Comparison of ENCODE assay signal across 19 mouse cellular contexts in the genomic region with DNA sequence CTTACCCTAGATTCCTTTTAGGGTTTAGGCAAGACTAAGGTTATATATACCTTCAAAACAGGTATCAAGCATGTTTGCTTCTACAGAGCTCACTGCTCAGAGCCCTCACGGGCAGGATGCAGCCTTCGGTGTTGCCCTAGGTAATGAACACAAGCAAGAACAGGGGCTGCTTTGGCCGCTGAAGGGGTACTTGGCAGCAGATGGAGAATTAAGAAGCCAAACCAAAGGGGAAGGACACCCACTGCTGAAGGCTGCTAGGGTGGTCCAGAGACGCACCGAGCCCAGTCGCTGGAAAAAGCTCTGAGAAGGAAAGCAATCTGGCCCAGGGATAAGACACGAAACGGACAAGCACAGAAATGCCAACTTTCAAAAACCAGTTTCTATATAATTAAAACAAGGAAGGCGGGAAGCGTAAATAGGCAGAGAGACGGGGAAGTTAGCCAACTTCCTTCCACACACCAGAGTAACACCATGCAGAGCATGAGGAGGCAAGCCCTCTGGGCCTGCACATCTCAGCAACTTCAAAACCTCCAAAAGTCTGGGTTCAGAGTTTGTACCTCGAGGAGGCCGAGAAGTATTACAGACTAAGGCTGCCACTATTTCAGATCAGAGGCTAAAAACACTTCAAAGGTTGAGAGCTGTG. TPM values are rescaled to one million over a fixed set of nuclear protein-coding genes. Genes with fewer than 3 reads are reported as not detected.
DNase-seq lines count a peak whose midpoint lies in the region; ATAC-seq and TF ChIP-seq lines count a peak whose summit lies in the region.
"Had no signal": no experiment of that assay in that cellular context is flagged by ENCODE, and none has a peak within 500 bp of the region (broad histone marks: within the 10 kb centered on the region; RNA-seq: fewer than 3 reads in every experiment).

No protein-coding gene starts in this region.

- peaks cover 23% of the 10 kb centered on the region for H3K36me3 ChIP-seq in hindbrain, embryonic 13.5 days
- peaks cover 57% of the 10 kb centered on the region for H3K36me3 ChIP-seq in hindbrain, embryonic 10.5 days
- H3K36me3 ChIP-seq in midbrain, embryonic 11.5 days (ENCODE audit: control insufficient read depth, insufficient read depth, low read length) = peaks cover 3% of the 10 kb centered on the region; the same call in 1 of the 2 replicates
- H3K36me3 ChIP-seq in midbrain, postnatal 0 days (ENCODE audit: insufficient read depth, low read length) = no peaks in the 10 kb centered on the region
- H3K36me3 ChIP-seq in limb, embryonic 14.5 days (ENCODE audit: control insufficient read depth, insufficient read depth, low read length) = peaks cover 24% of the 10 kb centered on the region
- peaks cover 4% of the 10 kb centered on the region; the same call in 1 of the 2 replicates for H3K36me3 ChIP-seq in stomach, postnatal 0 days (ENCODE audit: control insufficient read depth, insufficient read depth, low read length)

- TF ChIP-seq POLR2A in limb, embryonic 14.5 days (IDR thresholded peaks at IDR 0.05; ENCODE audit: borderline replicate concordance, extremely low read depth, insufficient read depth, insufficient read length) = no peak

- H3K4me1 ChIP-seq in hindbrain, embryonic 13.5 days (replicated peaks) = peaks cover 88% of the 10 kb centered on the region
- peaks cover 59% of the 10 kb centered on the region for H3K4me1 ChIP-seq in hindbrain, embryonic 10.5 days (replicated peaks)
- H3K4me1 ChIP-seq in midbrain, embryonic 11.5 days (ENCODE audit: control insufficient read depth, insufficient read depth, low read length) = peaks cover 22% of the 10 kb centered on the region
- peaks cover 10% of the 10 kb centered on the region; the same call in 1 of the 2 replicates for H3K4me1 ChIP-seq in midbrain, postnatal 0 days (ENCODE audit: insufficient read depth, low read length)
- H3K4me1 ChIP-seq in limb, embryonic 14.5 days (ENCODE audit: control insufficient read depth, insufficient read depth, low read length) = peaks cover 43% of the 10 kb centered on the region
- H3K4me1 ChIP-seq in stomach, postnatal 0 days (replicated peaks; ENCODE audit: control insufficient read depth, insufficient read depth) = peaks cover 14% of the 10 kb centered on the region

- WGBS in hindbrain, embryonic 13.5 days = 75% methylated on average over 13 of the region's 13 CpGs
- 86% methylated on average over 13 of the region's 13 CpGs for WGBS in hindbrain, embryonic 10.5 days
- 85% methylated on average over 13 of the region's 13 CpGs for WGBS in midbrain, embryonic 11.5 days
- WGBS in midbrain, postnatal 0 days = 65% methylated on average over 13 of the region's 13 CpGs
- 49% methylated on average over 13 of the region's 13 CpGs for WGBS in limb, embryonic 14.5 days
- WGBS in stomach, postnatal 0 days = 46% methylated on average over 13 of the region's 13 CpGs

- TF ChIP-seq CTCF in midbrain, postnatal 0 days (IDR thresholded peaks at IDR 0.05) = no peak
- TF ChIP-seq CTCF in stomach, postnatal 0 days (IDR thresholded peaks at IDR 0.05; ENCODE audit: low read depth) = no peak

- no peak overlapping the region for H3K4me3 ChIP-seq in hindbrain, embryonic 13.5 days
- H3K4me3 ChIP-seq in hindbrain, embryonic 10.5 days = no peak overlapping the region
- H3K4me3 ChIP-seq in midbrain, embryonic 11.5 days (ENCODE audit: low read depth, low read length) = no peak overlapping the region
- H3K4me3 ChIP-seq in midbrain, postnatal 0 days (ENCODE audit: low read depth, low read length) = no peak overlapping the region
- no peak overlapping the region for H3K4me3 ChIP-seq in limb, embryonic 14.5 days (replicated peaks; ENCODE audit: low read length)
- no peak overlapping the region; the same call in 1 of the 2 replicates for H3K4me3 ChIP-seq in stomach, postnatal 0 days (ENCODE audit: low read depth, low read length)
- H3K4me3 ChIP-seq: embryonic facial prominence, embryonic 12.5 days; forebrain, embryonic 12.5 days; heart, embryonic 10.5 days; midbrain, embryonic 12.5 days; myocyte had no signal

- ATAC-seq in hindbrain, embryonic 13.5 days (ENCODE audit: low FRiP score) = no peak
- ATAC-seq in midbrain, embryonic 11.5 days (ENCODE audit: low FRiP score) = no peak
- ATAC-seq in midbrain, postnatal 0 days (ENCODE audit: low FRiP score) = no peak
- ATAC-seq in limb, embryonic 14.5 days (ENCODE audit: low FRiP score, low read depth) = no peak
- ATAC-seq in stomach, postnatal 0 days (ENCODE audit: low FRiP score, low TSS enrichment) = no peak

- no peak for TF ChIP-seq EP300 in stomach, postnatal 0 days (optimal IDR thresholded peaks at IDR 0.05)

- DNase-seq in hindbrain, embryonic 10.5 days (ENCODE audit: low spot score) = no peak
- peak; percentile 81 for DNase-seq in midbrain, embryonic 11.5 days (ENCODE audit: low spot score, missing footprints)
- DNase-seq in midbrain, postnatal 0 days (ENCODE audit: low spot score) = no peak
- DNase-seq in limb, embryonic 14.5 days (ENCODE audit: low spot score) = no peak
- peak; percentile 12 for DNase-seq in stomach, postnatal 0 days (ENCODE audit: low spot score)
- no peak for DNase-seq in kidney, adult 11 months
- no peak for DNase-seq in urinary bladder, adult 18-20 months (ENCODE audit: low spot score in 2 of 2)
- DNase-seq: adrenal gland, adult 8-10 months; cerebellum, postnatal 25 days; heart, postnatal 4 days; kidney, postnatal 14 days; lung, postnatal 14 days; thymus, postnatal 4 days had no signal

- H3K27ac ChIP-seq in hindbrain, embryonic 13.5 days = peak overlapping the region; percentile 40; the same call in 1 of the 2 replicates
- H3K27ac ChIP-seq in hindbrain, embryonic 10.5 days = no peak overlapping the region
- H3K27ac ChIP-seq in midbrain, embryonic 11.5 days (ENCODE audit: low read depth, low read length) = no peak overlapping the region
- no peak overlapping the region for H3K27ac ChIP-seq in midbrain, postnatal 0 days (ENCODE audit: low read depth, low read length)
- 0 out of 2 replicates have a peak overlapping the region, but pooled peaks have one; percentile 8 for H3K27ac ChIP-seq in limb, embryonic 14.5 days (replicated peaks; ENCODE audit: low read depth, low read length)
- peak overlapping the region; percentile 49; the same call in 1 of the 2 replicates for H3K27ac ChIP-seq in stomach, postnatal 0 days (replicated peaks)
- H3K27ac ChIP-seq: embryonic facial prominence, embryonic 12.5 days; forebrain, embryonic 12.5 days; heart, embryonic 10.5 days; midbrain, embryonic 12.5 days had no signal

- H3K27me3 ChIP-seq in hindbrain, embryonic 13.5 days = no peaks in the 10 kb centered on the region
- H3K27me3 ChIP-seq in hindbrain, embryonic 10.5 days (ENCODE audit: insufficient read depth, poor library complexity, severe bottlenecking) = no peaks in the 10 kb centered on the region
- no peaks in the 10 kb centered on the region for H3K27me3 ChIP-seq in midbrain, embryonic 11.5 days (ENCODE audit: control insufficient read depth, insufficient read depth, low read length)
- H3K27me3 ChIP-seq in midbrain, postnatal 0 days (ENCODE audit: insufficient read depth, low read length) = no peaks in the 10 kb centered on the region
- H3K27me3 ChIP-seq in limb, embryonic 14.5 days (ENCODE audit: control insufficient read depth, insufficient read depth, low read length) = no peaks in the 10 kb centered on the region
- H3K27me3 ChIP-seq in stomach, postnatal 0 days (ENCODE audit: control insufficient read depth, insufficient read depth, low read length) = no peaks in the 10 kb centered on the region
- H3K27me3 ChIP-seq: embryonic facial prominence, embryonic 12.5 days; forebrain, embryonic 12.5 days; midbrain, embryonic 12.5 days had no signal

- peak overlapping the region; percentile 2; the same call in 1 of the 2 replicates for H3K4me2 ChIP-seq in hindbrain, embryonic 13.5 days
- no peak overlapping the region for H3K4me2 ChIP-seq in midbrain, embryonic 11.5 days
- no peak overlapping the region for H3K4me2 ChIP-seq in midbrain, postnatal 0 days (ENCODE audit: low read depth, low read length, poor library complexity, severe bottlenecking)
- no peak overlapping the region; the same call in 1 of the 2 replicates for H3K4me2 ChIP-seq in limb, embryonic 14.5 days (replicated peaks; ENCODE audit: low read depth, low read length, severe bottlenecking)
- H3K4me2 ChIP-seq in stomach, postnatal 0 days (replicated peaks; ENCODE audit: low read depth) = peak overlapping the region; percentile 35
- H3K4me2 ChIP-seq: embryonic facial prominence, embryonic 12.5 days; forebrain, embryonic 12.5 days; midbrain, embryonic 12.5 days had no signal

- H3K9ac ChIP-seq in hindbrain, embryonic 13.5 days = no peak overlapping the region
- H3K9ac ChIP-seq in midbrain, embryonic 11.5 days (ENCODE audit: low read length) = no peak overlapping the region
- no peak overlapping the region for H3K9ac ChIP-seq in midbrain, postnatal 0 days (replicated peaks; ENCODE audit: low read length, poor library complexity, severe bottlenecking)
- no peak overlapping the region for H3K9ac ChIP-seq in limb, embryonic 14.5 days (ENCODE audit: low read depth, low read length, severe bottlenecking)
- H3K9ac ChIP-seq in stomach, postnatal 0 days (ENCODE audit: low read length) = peak overlapping the region; percentile 38; the same call in 1 of the 2 replicates
- H3K9ac ChIP-seq: embryonic facial prominence, embryonic 12.5 days; forebrain, embryonic 12.5 days; midbrain, embryonic 12.5 days had no signal

- no peaks in the 10 kb centered on the region for H3K9me3 ChIP-seq in hindbrain, embryonic 13.5 days
- no peaks in the 10 kb centered on the region for H3K9me3 ChIP-seq in hindbrain, embryonic 10.5 days
- H3K9me3 ChIP-seq in midbrain, embryonic 11.5 days (ENCODE audit: control insufficient read depth, low read length) = no peaks in the 10 kb centered on the region
- no peaks in the 10 kb centered on the region for H3K9me3 ChIP-seq in midbrain, postnatal 0 days (ENCODE audit: low read length)
- no peaks in the 10 kb centered on the region for H3K9me3 ChIP-seq in limb, embryonic 14.5 days (ENCODE audit: control insufficient read depth, low read length)
- H3K9me3 ChIP-seq in stomach, postnatal 0 days (ENCODE audit: control insufficient read depth, low read length) = no peaks in the 10 kb centered on the region
- H3K9me3 ChIP-seq: embryonic facial prominence, embryonic 12.5 days; forebrain, embryonic 12.5 days; heart, embryonic 10.5 days; midbrain, embryonic 12.5 days had no signal

RNA-seq across cellular contexts. Expression of a gene that starts 18.6 kb away (rescaled TPM):
- 86.6 and 97.1 TPM in 2 replicates for polyA plus RNA-seq in hindbrain, embryonic 13.5 days (2015; fragmentation: Nextera tagmentation; extraction: Ambion mirVana)
- polyA plus RNA-seq in hindbrain, embryonic 10.5 days (2016; fragmentation: Nextera tagmentation; extraction: Ambion mirVana) = 29.3 and 75.7 TPM in 2 replicates
- polyA plus RNA-seq in midbrain, embryonic 11.5 days (2014; fragmentation: Nextera tagmentation; extraction: Ambion mirVana) = 72.6 and 73.0 TPM in 2 replicates
- total RNA-seq in midbrain, postnatal 0 days (2014; rRNA removed) = 112 and 144 TPM in 2 replicates
- 53.9 and 55.2 TPM in 2 replicates for polyA plus RNA-seq in midbrain, postnatal 0 days (2015; fragmentation: Nextera tagmentation; extraction: Ambion mirVana)
- 52.0 and 71.0 TPM in 2 replicates for polyA plus RNA-seq in limb, embryonic 14.5 days (2012; rRNA removed)
- polyA plus RNA-seq in limb, embryonic 14.5 days (2014; fragmentation: Nextera tagmentation; extraction: Ambion mirVana) = 35.3 and 37.7 TPM in 2 replicates
- 33.0 and 41.1 TPM in 2 replicates for polyA plus RNA-seq in stomach, postnatal 0 days (2015; fragmentation: Nextera tagmentation; extraction: Ambion mirVana)

Comparison
In these comparisons a context has a peak if more than half of its experiments do, and no peak if none do; other contexts are left out.
1. H3K27ac ChIP-seq: peak in hindbrain, embryonic 13.5 days (single experiment), limb, embryonic 14.5 days (single experiment) and stomach, postnatal 0 days (single experiment); none in hindbrain, embryonic 10.5 days (single experiment), midbrain, embryonic 11.5 days (single experiment) and midbrain, postnatal 0 days (single experiment).
2. DNase-seq: peak in midbrain, embryonic 11.5 days (single experiment) and stomach, postnatal 0 days (single experiment); none in hindbrain, embryonic 10.5 days (single experiment), midbrain, postnatal 0 days (single experiment), limb, embryonic 14.5 days (single experiment), kidney, adult 11 months (single experiment) and urinary bladder, adult 18-20 months (0 of 2).
3. H3K4me2 ChIP-seq: peak in hindbrain, embryonic 13.5 days (single experiment) and stomach, postnatal 0 days (single experiment); none in midbrain, embryonic 11.5 days (single experiment), midbrain, postnatal 0 days (single experiment) and limb, embryonic 14.5 days (single experiment).